Mouse (Mus musculus) lung, adult 2 months (tissue): ENCODE results near the gene Rnf130.

Experiments used
- CTCF ChIP-seq: fragments of 200-500 bp; IDR thresholded peaks from 2 replicates; pipeline ENCODE4 v1.5.1; 2011; ENCODE audit warnings: mild to moderate bottlenecking, low read length, control low read depth; ENCODE audit not compliant: insufficient read depth
- POLR2A ChIP-seq: fragments of 200-500 bp; IDR thresholded peaks from 2 replicates; pipeline ENCODE4 v1.6.1; 2011; ENCODE audit warnings: low read depth, mild to moderate bottlenecking, control low read depth, low read length, borderline replicate concordance; ENCODE audit errors: extremely low read depth

- no peak for TF ChIP-seq POLR2A
- no peak for TF ChIP-seq CTCF
These were observed 8.6 kb upstream of the Rnf130 start for GRCm38 (mm10) chr11:50016503-50016902.
